Mouse (Mus musculus): ENCODE measurements around the gene Gm6509.
"Not testable (repeated sequence)": the region's sequence is repeated elsewhere in the genome, so short reads cannot be mapped to it uniquely, and the experiment has no call there.

Gm6509 gene

GRCm38 (mm10) chr5:94623679-94624078 is at the start of gene Gm6509:
Gm6509 (plus strand) TSS chr5:94623979.
- in situ Hi-C loops (cut with MboI, MseI) = not testable (repeated sequence)

- in situ Hi-C loops (cut with MboI, MseI) = not testable (repeated sequence)
Observed at GRCm38 (mm10) chr5:94616242-94616641, 7.5 kb upstream of the Gm6509 start, which contains the start of gene Gm3147. Gm3147 (minus strand) TSS chr5:94616342.

- in situ Hi-C loops (cut with MboI, MseI) = not testable (repeated sequence)
Observed at GRCm38 (mm10) chr5:94648082-94648481, 24.3 kb downstream of the Gm6509 start, which contains the start of gene Gm6205. Gm6205 (plus strand) TSS chr5:94648382.

Measured in T-helper 17 cell (primary cell).